Mouse (Mus musculus) small intestine, adult 2 months (tissue): ENCODE results near the gene Nova2. TPM values are rescaled to one million over a fixed set of nuclear protein-coding genes. Genes with fewer than 3 reads are reported as not detected.

Experiments
- H3K27ac ChIP-seq: fragments of 200-500 bp; 2 replicates; pipeline ENCODE4 v1.5.1; 2012; ENCODE audit warnings: low read depth, low read length, control low read depth, inconsistent platforms; ENCODE audit not compliant: insufficient read depth
- H3K27me3 ChIP-seq: fragments of 200-500 bp; 2 replicates; pipeline ENCODE4 v1.6.1; 2012; ENCODE audit warnings: mild to moderate bottlenecking, moderate library complexity, low read length, inconsistent platforms; ENCODE audit not compliant: control insufficient read depth, insufficient read depth
- H3K36me3 ChIP-seq: fragments of 200-500 bp; 2 replicates; pipeline ENCODE4 v1.6.1; 2012; ENCODE audit warnings: mild to moderate bottlenecking, low read length, control low read depth, inconsistent platforms; ENCODE audit not compliant: control insufficient read depth, insufficient read depth
- H3K4me1 ChIP-seq: fragments of 200-500 bp; 2 replicates; pipeline ENCODE4 v1.6.1; 2012; ENCODE audit warnings: low read length, inconsistent platforms, mixed read lengths; ENCODE audit not compliant: control insufficient read depth, insufficient read depth, insufficient read length
- H3K4me3 ChIP-seq: fragments of 200-500 bp; 2 replicates; pipeline ENCODE4 v1.5.1; 2012; ENCODE audit warnings: low read depth, mild to moderate bottlenecking, control low read depth, inconsistent platforms, low read length, moderate library complexity
- CTCF ChIP-seq: fragments of 200-500 bp; IDR thresholded peaks from 2 replicates; pipeline ENCODE4 v1.5.1; 2012; ENCODE audit warnings: low read depth, mild to moderate bottlenecking, control low read depth, inconsistent platforms, low read length, moderate library complexity, mixed read lengths; ENCODE audit not compliant: insufficient replicate concordance, insufficient read length; ENCODE audit errors: extremely low read depth
- POLR2A ChIP-seq: fragments of 200-500 bp; IDR thresholded peaks from 2 replicates; pipeline ENCODE4 v1.6.1; 2012; ENCODE audit warnings: low read depth, mild to moderate bottlenecking, control low read depth, inconsistent platforms, low read length, moderate library complexity
- WGBS: fragments of 180-500 bp; shearing (Covaris S2); methylation state at CpG from one replicate; pipeline ENCODE4 v1.1.7; 2018; 5-methylcytosine and 5-hydroxymethylcytosine counted together
- polyA plus RNA-seq: library from polyadenylated mRNA; depleted of rRNA; stranded (reverse); fragments of >200 nt; gene quantifications from 2 replicates; pipeline ENCODE4 v1.2.3, GENCODE M21; 2012

The Nova2 gene
- polyA plus RNA-seq, 1 experiment, result 0.55 TPM

DNA sequence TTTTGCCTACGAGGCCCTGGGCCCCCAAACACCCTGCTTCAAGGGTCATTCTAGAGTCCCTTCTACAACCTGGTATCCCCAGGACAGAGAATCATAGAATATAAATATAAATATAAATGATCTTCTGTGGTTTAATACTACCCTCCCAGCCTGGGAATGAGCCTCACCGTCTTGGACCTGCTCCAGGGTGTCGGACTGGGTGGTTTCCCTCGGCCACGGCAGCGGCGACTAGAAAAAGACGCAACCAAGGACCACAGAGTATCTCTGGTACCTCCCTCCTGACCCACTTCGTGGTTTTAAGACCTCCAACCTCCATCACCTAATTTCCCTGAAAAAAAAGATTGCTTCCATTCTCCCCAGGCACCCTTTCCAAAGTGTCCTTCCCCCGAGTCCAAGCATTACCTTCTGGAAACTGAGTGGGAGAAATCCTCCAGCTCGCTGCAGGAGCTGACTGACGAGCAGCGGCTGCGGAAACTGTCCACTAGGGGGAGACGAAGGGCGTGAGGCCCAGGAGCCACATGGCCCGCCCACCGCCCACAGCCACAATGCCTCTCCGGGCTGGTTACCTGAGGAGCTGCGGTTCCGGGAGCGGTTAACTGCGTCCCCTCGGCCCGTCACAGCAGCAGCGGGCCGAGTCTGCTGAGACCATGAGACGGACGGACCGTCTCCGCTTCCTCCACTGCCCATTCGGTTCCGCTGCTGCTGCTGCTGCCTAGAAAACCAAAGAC is 33.7 kb upstream of the Nova2 start:
- peaks cover 9% of the 10 kb centered on the region for H3K4me1 ChIP-seq
- 20% methylated on average over 33 of the region's 33 CpGs for WGBS
- no peak overlapping the region for H3K27ac ChIP-seq
- no peak for TF ChIP-seq POLR2A
- TF ChIP-seq CTCF, result peak; percentile 91
- H3K27me3 ChIP-seq, result no peaks in the 10 kb centered on the region
- peaks cover 19% of the 10 kb centered on the region for H3K36me3 ChIP-seq
- peak overlapping the region; percentile 58 for H3K4me3 ChIP-seq

DNA sequence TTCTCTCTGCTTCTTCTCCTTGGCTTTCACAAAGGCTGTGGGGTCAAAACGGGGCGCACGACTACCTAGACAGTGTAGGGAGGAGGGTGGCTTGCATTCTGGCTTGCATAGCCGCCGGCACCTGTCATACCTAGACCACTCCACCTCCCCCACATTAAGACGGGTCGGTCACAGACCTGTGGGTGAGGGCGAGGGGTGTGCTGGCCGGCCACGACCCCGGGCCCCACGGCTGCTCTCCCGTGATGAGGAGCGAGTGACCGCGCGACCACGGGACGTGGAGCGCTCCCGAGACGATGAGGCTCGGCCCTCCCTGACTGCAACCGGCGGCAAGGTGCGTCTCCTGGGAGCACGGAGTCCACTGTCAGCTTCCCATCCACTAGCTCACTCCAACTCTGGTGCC is 32.7 kb upstream of the Nova2 start:
- H3K27me3 ChIP-seq, result no peaks in the 10 kb centered on the region
- H3K27ac ChIP-seq, result no peak overlapping the region
- no peak for TF ChIP-seq POLR2A
- TF ChIP-seq CTCF, result no peak
- peaks cover 20% of the 10 kb centered on the region for H3K36me3 ChIP-seq
- 64% methylated on average over 27 of the region's 27 CpGs for WGBS
- no peak overlapping the region for H3K4me3 ChIP-seq
- peaks cover 9% of the 10 kb centered on the region for H3K4me1 ChIP-seq

DNA sequence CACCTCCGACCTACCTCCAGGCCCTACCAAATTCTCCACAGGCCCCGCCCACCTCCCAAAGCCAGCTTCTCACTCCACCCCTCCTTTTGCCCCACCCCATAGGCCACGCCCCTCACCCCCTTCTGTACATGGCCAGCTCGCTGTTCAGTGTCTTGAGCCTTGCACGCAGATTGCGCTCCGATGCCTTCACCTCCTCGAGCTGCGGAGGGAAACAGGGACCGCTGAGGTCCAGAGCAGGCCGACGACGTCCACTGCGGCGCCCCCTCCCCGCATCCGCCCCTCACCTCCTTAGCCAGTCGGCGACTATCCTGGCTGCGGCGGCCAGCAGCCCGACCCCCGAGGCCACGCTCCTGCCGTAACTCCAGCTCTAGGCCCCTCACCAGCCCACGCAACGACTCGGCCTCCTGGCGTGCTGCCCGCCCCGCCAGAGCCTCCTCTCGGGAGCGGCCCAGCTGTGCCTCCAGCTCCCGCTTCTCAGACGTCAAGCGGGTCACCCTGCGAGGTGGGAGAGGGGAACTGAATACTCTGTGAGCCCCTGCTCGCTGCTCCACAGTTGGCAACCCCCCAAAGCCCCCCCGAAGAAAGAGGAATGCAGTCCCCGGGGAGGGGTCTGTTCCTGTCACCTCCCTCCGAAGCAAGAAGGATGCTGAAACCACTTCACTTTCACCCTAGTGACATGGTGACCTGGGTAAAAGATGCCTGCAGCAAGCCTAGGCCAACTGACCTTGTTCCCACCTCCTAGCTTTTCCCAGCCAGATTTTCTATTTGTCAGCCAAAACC is 31.8 kb upstream of the Nova2 start:
- no peaks in the 10 kb centered on the region for H3K27me3 ChIP-seq
- H3K27ac ChIP-seq, result no peak overlapping the region
- peaks cover 20% of the 10 kb centered on the region for H3K36me3 ChIP-seq
- no peak for TF ChIP-seq POLR2A
- TF ChIP-seq CTCF, result no peak
- peaks cover 9% of the 10 kb centered on the region for H3K4me1 ChIP-seq
- peak overlapping the region; percentile 40 for H3K4me3 ChIP-seq
- WGBS, result 22% methylated on average over 41 of the region's 41 CpGs

DNA sequence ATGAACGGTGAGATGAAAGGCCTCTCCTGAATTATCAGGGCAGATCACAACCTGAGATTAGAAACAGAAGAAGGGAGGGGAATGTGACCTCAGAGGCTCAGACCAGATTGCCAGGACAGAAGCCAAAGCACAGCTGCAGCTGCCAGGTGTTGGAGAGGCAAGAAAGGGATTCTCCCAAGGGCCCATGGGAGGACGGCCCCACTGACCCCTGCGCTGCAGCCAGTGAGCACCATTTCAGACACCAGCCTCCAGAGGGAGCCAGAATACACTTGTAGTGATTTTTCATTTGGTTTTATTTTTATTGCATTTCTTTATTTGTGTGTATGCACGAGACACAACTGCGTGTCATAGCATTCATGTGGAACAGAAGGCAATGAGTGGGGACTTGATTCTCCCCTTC is 29.2 kb upstream of the Nova2 start:
- Histone ChIP-seq H3K4me3 (no peak overlapping the region), H3K4me1 (peaks cover 9% of the 10 kb centered on the region), H3K27me3 (no peaks in the 10 kb centered on the region), H3K36me3 (peaks cover 13% of the 10 kb centered on the region; the same call in 1 of the 2 replicates), H3K27ac (no peak overlapping the region)
- WGBS, result 12% methylated on average over 5 of the region's 5 CpGs
- no peak for TF ChIP-seq POLR2A
- peak; percentile 59 for TF ChIP-seq CTCF

DNA sequence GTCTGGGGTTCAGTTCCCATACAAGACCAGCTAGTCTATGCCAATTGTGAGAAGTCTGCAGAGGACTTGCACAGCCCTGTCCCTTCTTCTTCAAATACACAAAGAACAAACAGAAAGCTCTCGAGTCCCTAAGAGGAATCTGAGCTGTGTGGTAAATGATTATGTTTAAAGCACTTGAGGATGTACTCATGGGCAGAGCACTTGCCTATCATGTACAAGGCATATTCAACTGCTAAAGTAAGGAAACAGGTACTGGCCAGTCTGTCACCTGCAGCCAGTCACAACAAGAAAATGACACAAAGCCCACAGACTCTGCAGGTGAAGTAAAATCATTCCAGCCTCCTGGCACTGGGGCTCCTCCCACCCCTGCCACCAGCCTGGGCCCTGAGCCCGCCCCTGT is 25.2 kb upstream of the Nova2 start:
- Histone ChIP-seq H3K4me1 (no peaks in the 10 kb centered on the region), H3K27me3 (no peaks in the 10 kb centered on the region), H3K36me3 (peaks cover 19% of the 10 kb centered on the region; the same call in 1 of the 2 replicates), H3K27ac (no peak overlapping the region), H3K4me3 (no peak overlapping the region)
- no peak for TF ChIP-seq POLR2A
- no peak for TF ChIP-seq CTCF
- WGBS, result 88% methylated on average over 2 of the region's 2 CpGs

DNA sequence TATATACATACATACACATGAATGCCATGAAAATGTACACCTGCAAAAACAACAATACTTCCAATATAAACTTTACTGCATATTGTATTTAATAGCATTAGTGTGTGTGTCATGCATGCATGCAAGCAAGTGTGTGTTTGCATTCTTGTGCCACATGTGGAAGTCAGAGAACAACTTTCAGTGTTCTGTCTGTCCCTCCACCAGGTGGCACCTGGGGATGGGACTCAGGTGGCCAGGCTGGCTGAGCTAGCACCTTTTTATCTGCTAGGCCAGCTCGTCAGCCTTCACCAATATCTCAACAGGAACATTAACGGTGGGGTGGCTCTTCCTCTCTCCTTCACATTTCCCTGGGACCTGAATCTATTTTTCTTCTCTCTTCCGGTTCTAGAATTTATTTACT is 23.2 kb upstream of the Nova2 start:
- Histone ChIP-seq H3K27ac (no peak overlapping the region), H3K36me3 (peaks cover 19% of the 10 kb centered on the region; the same call in 1 of the 2 replicates), H3K27me3 (no peaks in the 10 kb centered on the region), H3K4me3 (no peak overlapping the region), H3K4me1 (no peaks in the 10 kb centered on the region)
- TF ChIP-seq POLR2A, result no peak
- TF ChIP-seq CTCF, result no peak
- WGBS, result 59% methylated on average over 3 of the region's 3 CpGs

DNA sequence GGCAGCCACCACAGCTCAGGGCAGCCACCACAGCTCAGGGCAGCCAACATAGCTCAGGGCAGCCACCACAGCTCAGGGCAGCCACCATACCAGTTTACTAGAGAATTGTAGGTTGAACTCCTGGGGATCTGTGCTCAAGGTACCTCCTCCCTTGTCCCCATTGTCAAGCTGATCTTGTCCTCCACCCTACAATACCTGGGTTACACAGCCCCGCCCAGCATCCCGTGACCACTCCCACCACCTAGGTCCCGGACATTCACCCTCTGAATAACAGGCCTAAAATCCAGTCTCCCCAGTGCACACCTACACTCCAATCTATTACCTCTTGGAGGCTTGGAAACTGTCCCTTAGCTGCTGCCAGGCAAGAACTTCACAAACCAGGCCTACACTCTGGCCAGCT is 20.7 kb upstream of the Nova2 start:
- Histone ChIP-seq H3K4me1 (no peaks in the 10 kb centered on the region; the same call in 1 of the 2 replicates), H3K36me3 (peaks cover 10% of the 10 kb centered on the region; the same call in 1 of the 2 replicates), H3K4me3 (no peak overlapping the region), H3K27ac (no peak overlapping the region), H3K27me3 (no peaks in the 10 kb centered on the region)
- TF ChIP-seq CTCF, result no peak
- no peak for TF ChIP-seq POLR2A
- 66% methylated on average over 3 of the region's 3 CpGs for WGBS

DNA sequence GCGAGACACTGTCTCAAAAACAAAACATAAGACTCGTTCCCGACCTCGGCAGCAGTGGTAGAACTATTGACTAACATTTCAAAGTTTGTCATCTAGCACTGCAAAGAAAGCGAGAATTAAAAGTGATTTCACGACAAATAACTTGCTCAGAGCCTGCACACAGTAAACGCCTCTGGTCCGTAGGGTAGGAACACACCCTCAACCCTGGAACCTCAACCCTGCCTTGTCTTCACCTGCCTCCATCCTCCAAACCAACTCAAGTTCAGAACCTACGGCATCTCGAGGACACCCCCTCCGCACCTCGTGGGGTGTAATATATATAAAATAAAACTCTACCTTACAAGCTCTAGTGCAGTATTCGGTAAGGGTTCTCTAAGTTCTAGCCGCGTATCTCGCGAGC is 15.9 kb upstream of the Nova2 start:
- no peak overlapping the region for H3K27ac ChIP-seq
- no peak for TF ChIP-seq POLR2A
- TF ChIP-seq CTCF, result no peak
- no peaks in the 10 kb centered on the region for H3K27me3 ChIP-seq
- no peaks in the 10 kb centered on the region for H3K36me3 ChIP-seq
- peak overlapping the region; percentile 92 for H3K4me3 ChIP-seq
- 1% methylated on average over 17 of the region's 17 CpGs for WGBS
- H3K4me1 ChIP-seq, result peaks cover 1% of the 10 kb centered on the region; the same call in 1 of the 2 replicates
